Mouse (Mus musculus) liver, adult 2 months (tissue): ENCODE results near the gene Zfp219.

Experiments used
- CTCF ChIP-seq: fragments of 200-500 bp; IDR thresholded peaks from 2 replicates; pipeline ENCODE4 v1.5.1; 2011; ENCODE audit warnings: low read depth, low read length, control low read depth
- POLR2A ChIP-seq: fragments of 200-500 bp; IDR thresholded peaks from 2 replicates; pipeline ENCODE4 v1.6.1; 2011; ENCODE audit warnings: low read length, control low read depth; ENCODE audit not compliant: insufficient read depth; ENCODE audit errors: extremely low read depth

- TF ChIP-seq POLR2A (no peak), CTCF (no peak)
Observed at GRCm38 (mm10) chr14:52003981-52004495, 16.5 kb downstream of the Zfp219 start.
